Mouse (Mus musculus): Measurements from ENCODE around the gene Dynlt1b.
"Not testable (repeated sequence)": the region's sequence is repeated elsewhere in the genome, so short reads cannot be mapped to it uniquely, and the experiment has no call there.

The Dynlt1b gene

GRCm38 (mm10) chr17:6424294-6424980 is 5.5 kb upstream of the Dynlt1b start:
- peak; percentile 10 for DNase-seq

GRCm38 (mm10) chr17:6425325-6425724 is 4.6 kb upstream of the Dynlt1b start:
- not testable (repeated sequence) for DNase-seq

GRCm38 (mm10) chr17:6426869-6427268 is 3.0 kb upstream of the Dynlt1b start:
- not testable (repeated sequence) for DNase-seq

- not testable (repeated sequence) for DNase-seq
Observed at GRCm38 (mm10) chr17:6428926-6429325, 986 bp upstream of the Dynlt1b start.

- not testable (repeated sequence) for DNase-seq
Observed at GRCm38 (mm10) chr17:6430410-6431001, 594 bp downstream of the Dynlt1b start.

GRCm38 (mm10) chr17:6432456-6432855 is 2.5 kb downstream of the Dynlt1b start:
- DNase-seq = not testable (repeated sequence)

- DNase-seq = not testable (repeated sequence)
Observed at GRCm38 (mm10) chr17:6433691-6434090, 3.8 kb downstream of the Dynlt1b start.

- DNase-seq = not testable (repeated sequence)
Observed at GRCm38 (mm10) chr17:6438080-6438479, 8.2 kb downstream of the Dynlt1b start.

- DNase-seq = not testable (repeated sequence)
Observed at GRCm38 (mm10) chr17:6439913-6440312, 10.0 kb downstream of the Dynlt1b start.

- not testable (repeated sequence) for DNase-seq
Observed at GRCm38 (mm10) chr17:6440493-6441077, 10.7 kb downstream of the Dynlt1b start.

GRCm38 (mm10) chr17:6441254-6441653 is 11.3 kb downstream of the Dynlt1b start:
- DNase-seq = not testable (repeated sequence)

GRCm38 (mm10) chr17:6442513-6442912 is 12.6 kb downstream of the Dynlt1b start:
- not testable (repeated sequence) for DNase-seq

GRCm38 (mm10) chr17:6445794-6446587 is 16.1 kb downstream of the Dynlt1b start:
- not testable (repeated sequence) for DNase-seq

- not testable (repeated sequence) for DNase-seq
Observed at GRCm38 (mm10) chr17:6448293-6448692, 18.4 kb downstream of the Dynlt1b start.

GRCm38 (mm10) chr17:6449166-6449565 is 19.3 kb downstream of the Dynlt1b start:
- not testable (repeated sequence) for DNase-seq

- DNase-seq = not testable (repeated sequence)
Observed at GRCm38 (mm10) chr17:6451205-6451604, 21.3 kb downstream of the Dynlt1b start.

- DNase-seq = not testable (repeated sequence)
Observed at GRCm38 (mm10) chr17:6452689-6453088, 22.8 kb downstream of the Dynlt1b start.

- not testable (repeated sequence) for DNase-seq
Observed at GRCm38 (mm10) chr17:6454703-6455102, 24.8 kb downstream of the Dynlt1b start.

- DNase-seq = not testable (repeated sequence)
Observed at GRCm38 (mm10) chr17:6455883-6456282, 26.0 kb downstream of the Dynlt1b start.

GRCm38 (mm10) chr17:6456614-6457402 is 26.9 kb downstream of the Dynlt1b start:
- not testable (repeated sequence) for DNase-seq

- not testable (repeated sequence) for DNase-seq
Observed at GRCm38 (mm10) chr17:6461083-6461595, 31.2 kb downstream of the Dynlt1b start.

- not testable (repeated sequence) for DNase-seq
Observed at GRCm38 (mm10) chr17:6465735-6466134, 35.8 kb downstream of the Dynlt1b start.

Measured in retina, postnatal 1 day (tissue).